Mouse (Mus musculus) retina, postnatal 7 days (tissue): ENCODE results near the gene Mcat.

Source experiments
- DNase-seq: peaks from one replicate; pipeline ENCODE4 v3.0.0-alpha.2; 2012; ENCODE audit warnings: low read depth, low spot score

The Mcat gene

DNA sequence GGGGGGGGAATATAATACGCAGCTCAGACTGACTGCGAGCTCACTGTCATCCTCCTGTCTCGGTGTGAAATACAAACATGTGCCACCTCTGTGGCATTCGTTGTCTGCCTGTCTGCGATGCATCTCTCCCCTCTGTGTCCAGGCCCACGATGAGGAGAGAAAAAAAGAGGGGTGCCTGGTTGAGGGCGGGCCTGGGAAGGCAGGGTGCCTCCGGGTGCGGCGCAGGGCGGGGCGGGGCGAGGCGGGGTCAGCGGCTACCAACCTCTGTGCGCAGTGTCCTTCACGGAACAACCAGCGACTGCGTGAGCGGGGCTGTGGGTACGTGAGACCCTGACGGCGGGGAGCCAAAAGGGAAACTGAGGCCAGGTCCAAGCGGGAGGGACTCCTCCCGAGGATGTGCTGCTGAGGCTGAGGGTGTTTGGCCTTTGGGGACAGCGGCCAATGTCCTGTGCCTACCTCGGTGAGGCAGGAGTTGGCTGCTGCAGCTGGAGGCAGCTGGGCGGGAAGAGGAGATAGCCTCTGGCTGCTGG lies at the start of gene Mcat, which contains the start of gene Tspo:
TSS of gene Mcat (minus strand) at position 461 of the 530 bp plus-strand sequence.
TSS of gene Tspo (plus strand) at position 266 of the 530 bp plus-strand sequence.
- DNase-seq: no peak

DNA sequence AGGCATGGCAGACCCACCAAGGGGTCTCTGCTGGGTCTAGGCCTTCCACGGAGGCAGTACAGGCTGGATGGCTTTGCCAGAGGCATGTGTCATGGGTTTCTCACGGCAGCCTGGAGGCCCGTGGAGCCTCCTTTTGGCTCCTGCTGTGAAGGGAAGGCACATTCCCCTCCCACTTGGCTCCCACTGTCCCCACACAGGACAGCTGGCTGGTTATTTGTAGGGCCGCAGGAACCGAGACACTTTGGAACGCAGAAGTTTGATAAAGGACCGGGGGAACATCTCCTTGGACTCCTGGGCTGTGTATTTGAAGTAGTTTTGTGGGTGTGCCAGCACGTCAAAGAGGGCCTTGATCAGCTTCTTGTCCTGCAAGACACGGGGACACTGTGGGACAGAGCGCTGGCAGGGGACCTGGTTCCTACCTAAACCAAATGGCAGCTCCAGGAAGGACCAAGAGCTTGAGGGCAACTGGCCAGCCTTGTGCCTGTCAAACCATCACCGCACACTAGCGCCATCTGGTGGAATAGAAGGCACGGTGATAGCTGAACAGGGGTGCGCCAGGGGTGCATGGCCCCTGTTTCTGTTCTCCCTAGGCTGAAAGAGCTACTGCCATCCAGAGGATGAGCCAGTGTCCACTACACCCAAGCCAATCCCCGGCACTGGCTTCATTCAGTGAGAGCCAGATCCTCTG lies 43.7 kb upstream of the Mcat start:
- peak; percentile 70 for DNase-seq

DNA sequence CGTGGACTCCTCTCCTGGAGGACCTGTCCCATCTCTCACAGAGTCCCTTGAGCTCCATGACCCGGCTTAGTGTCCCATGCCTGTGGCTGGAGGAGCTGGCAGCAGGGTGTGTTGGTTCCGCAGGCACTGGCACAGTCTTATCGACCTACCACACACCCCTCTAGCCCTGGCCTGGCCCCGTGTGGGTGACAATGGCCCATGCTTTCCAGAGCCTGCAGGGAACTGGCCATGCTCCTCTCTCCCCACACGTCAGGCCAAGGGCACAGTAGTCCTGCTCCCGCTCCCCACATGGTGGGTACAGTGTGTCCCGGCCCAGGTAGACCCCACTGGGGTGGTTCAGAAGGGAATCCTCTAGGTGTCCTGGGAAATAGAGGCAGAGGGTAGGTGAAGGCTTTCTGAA lies 43.1 kb upstream of the Mcat start:
- no peak for DNase-seq

DNA sequence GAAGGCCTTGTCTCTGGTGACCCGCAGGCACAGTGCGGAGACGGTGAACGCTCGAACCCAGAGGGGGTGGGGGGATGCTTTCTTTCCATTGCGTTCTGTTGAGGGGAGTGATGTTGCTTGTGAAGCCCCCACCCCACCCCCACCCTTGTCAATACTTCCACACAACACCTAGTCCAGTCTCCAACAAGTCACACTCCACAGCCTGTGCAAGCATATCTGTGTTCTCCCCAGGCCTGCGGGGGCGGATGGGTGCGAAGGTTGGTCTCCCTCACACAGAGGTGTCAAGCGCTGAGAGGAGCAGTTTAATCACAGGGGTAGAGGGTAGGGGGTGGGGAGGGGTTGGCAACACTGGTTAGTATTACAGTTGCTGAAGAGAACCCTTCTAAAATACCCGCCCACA lies 42.6 kb upstream of the Mcat start:
- no peak for DNase-seq

DNA sequence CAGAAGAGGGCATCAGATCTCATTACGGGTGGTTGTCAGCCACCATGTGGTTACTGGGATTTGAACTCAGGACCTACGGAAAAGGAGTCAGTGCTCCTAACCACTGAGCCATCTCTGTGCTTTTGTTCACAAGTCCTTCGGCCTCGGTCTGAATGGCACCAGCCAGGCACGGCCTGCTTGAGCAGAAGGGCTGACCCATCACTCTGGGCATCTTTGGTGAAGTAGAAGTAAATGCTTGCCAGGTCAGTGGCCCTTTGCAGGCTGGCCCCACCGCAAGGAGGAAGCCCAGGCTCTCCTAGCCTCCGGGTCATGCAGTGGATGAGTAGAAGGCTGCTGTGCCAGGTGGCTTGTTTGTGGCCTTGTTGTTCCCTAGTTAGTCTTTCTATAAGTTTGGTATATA lies 39.8 kb upstream of the Mcat start:
- no peak for DNase-seq

DNA sequence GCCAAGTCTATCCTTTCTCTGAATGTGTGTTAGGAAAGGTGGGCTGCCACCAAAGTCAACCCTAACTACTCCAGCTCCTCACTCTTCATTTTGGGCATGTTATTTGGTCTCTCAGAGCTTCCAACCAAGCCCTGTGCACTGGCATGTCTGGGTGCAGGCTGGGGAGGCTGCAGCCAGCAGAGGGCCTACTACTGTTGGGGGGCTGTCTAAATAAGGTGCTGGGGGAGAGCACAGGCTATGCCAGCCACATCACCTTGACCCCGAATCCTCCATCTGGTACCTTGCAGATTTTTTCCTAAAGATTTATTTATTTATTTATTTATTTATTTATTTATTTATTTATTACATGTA lies 39.4 kb upstream of the Mcat start:
- DNase-seq: no peak

DNA sequence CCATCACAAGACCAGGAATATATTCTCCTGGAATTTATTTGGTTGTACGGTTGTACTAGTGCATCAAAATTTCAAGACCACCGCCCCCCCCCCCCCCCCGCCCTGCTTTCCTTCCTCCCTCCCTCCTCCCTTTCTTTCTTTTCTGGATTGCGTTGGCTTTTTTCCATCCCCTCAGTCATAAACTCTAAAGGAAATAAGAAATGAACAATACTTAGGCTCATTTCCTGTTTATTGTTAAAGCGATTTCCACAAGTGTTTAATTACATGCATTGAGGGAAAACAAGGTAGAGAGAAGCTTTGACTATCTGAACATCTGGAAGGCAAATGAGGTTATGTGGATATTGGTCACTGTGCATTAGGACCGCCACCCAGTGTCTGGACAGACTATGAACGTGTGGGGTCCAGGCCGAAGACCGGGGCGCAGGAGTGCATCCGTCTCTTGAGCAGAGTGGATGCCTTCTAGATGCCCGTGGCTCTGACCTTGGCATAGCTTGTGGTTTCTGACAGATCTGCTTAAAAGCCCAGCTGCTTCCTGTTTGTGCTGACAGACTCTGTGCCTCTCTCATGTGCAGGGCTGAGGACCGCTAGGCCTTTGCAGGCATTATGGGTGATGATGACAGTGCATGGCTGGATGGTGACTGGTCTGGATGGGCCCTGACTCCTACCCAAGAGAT lies 38.9 kb upstream of the Mcat start:
- no peak for DNase-seq

DNA sequence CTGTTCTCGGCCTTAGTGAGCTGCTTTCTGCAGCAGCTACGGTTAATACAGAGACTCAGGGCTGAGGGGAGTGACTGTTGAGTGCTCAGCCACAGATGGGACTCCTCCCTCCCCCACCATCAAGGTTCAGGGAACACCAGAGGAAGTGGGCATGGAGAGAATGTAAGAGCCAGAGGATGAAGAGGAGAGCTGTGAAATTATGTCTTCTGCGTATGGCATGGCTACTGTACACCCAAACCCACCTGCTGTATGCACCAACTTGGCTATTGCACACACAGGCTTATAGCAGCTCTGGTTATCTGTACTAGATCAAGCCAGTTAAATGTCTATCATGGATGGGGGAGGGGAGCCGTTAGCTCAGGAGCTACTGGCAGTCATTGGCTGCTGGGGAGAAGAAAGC lies 37.6 kb upstream of the Mcat start:
- DNase-seq: no peak

DNA sequence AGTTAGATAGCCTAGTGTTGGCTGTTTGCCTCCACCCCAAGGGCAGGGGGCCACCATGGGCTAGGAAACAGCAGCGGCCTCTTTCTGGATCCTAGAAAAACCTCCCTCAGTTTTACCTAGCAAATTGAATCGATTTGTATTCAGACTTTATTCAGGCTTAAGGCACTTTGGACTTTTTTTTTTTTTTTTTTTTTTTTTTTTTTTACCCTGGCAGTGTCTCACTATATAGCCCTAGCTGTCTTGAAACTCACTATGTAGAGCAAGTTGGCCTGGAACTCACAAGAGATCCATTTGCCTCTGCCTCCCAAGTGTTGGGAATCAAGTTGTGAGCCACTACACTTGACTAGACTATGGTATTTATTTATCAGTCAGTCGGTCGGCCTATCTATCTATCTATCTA lies 33.2 kb upstream of the Mcat start:
- no peak for DNase-seq

DNA sequence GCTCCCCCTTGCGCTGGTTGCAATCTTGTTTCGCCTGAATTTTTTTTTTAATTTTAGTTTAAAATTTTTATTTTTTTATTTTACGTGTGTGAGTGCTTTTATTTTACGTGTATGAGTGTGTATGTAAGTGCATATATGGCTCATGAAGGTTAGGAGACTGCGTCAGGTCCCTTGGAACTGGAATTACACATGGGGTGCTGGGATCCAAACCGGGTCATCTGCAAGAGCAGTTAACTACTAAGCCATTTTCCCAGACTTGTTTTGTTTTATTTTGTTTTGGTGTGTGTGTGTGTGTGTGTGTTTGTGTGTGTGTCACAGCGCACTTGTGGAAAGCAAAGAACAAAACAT lies 31.8 kb upstream of the Mcat start:
- no peak for DNase-seq

DNA sequence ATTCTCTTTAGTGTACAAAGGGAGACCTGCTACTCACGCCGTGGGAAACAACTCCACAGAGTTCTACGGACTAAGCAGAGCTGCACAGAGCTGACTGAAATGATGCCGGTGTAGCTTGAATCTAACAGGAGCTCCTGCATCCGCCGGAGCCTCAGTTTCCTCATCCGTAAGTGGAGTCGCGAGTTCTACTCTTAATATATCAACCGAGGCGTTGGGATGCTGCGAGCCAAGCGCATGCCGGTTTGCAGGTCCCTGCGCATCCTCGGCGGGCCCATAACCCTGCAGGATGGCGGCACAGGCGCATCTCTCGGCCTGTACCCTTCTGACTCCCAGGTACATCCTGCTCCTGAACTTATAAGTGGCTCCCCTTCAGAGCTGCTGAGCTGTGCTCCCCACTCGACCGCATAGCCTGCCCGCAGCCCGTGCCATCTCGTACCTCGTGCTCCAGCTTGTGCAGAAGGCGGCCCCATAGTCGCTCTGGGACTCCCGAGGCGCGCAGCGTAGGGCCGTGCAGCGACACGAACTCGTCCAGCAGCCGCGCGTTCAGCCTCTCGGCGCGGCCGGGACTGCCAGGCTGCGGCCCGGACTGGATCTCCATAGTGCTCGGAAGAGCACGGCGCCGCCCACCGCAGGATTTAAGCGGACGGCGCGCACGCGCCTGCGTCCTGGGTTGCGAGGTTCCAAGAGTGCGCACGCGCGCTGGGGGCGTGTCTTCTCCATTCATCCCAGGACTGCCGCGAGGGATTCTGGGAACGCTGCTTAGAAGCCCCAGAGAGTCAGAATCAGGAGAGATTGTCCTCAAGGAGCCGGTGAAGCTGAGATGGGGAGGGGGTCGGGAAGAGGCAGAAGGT lies 31.2 kb upstream of the Mcat start, which contains the start of gene Ttll12:
TSS of gene Ttll12 (minus strand) at position 645 of the 851 bp plus-strand sequence.
- peak; percentile 98 for DNase-seq

DNA sequence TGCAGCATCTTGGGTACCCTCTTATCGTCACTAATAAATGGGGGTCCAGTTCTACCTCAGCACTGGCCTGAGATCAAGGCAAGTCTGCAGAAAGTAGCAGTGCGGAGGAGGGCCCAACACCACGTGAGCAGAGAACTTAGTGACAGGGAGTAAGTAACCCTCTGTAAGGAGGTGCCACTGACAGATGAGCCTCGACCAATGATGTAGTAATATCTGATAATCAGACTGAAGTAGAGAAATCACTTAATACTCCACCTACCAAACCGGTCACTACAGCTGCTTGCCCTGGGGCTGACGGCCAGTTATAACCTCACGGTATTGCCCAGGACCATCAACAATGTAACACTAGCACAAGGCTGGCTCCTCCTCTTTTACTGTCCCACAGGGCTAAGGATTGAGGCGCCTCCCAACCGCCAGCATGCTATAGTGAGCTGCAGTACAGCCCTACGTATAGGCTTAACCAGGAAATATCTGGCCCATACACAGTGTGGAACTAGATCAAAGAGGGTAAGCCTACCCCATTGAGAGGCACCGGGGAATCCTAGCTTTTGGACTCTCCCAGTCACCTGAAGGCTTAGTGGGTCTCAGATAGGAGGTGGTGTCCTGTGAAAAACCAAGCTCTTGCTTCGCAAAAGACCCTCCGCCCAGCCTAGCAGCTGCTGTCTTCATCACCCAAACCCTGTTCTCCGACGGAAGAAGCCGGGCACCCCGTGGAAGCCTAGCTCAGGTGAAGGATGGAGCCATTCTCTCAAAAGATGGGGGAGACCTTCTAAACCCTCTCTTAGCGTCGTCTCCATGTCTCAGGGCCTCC lies 30.3 kb upstream of the Mcat start:
- no peak for DNase-seq

DNA sequence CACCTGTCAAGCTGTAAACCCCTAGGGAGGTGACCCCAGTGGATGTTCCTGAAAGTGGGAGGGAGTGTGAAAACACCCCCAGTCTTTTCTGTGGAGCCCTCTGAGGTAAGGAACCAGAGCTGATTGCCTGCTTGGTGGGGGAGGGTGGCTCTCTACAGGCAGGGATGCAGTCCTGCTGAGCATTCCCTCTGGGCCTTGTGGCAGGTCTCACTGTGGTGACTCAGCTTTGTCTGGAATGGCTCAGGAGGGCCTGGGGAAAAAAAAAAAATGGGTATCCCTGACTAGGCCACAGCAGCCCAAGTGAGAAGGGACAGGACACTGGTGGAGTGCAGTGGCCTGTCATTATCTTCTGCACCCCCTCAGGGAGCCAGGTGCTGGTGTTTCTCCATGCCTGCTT lies 29.6 kb upstream of the Mcat start:
- DNase-seq: no peak

DNA sequence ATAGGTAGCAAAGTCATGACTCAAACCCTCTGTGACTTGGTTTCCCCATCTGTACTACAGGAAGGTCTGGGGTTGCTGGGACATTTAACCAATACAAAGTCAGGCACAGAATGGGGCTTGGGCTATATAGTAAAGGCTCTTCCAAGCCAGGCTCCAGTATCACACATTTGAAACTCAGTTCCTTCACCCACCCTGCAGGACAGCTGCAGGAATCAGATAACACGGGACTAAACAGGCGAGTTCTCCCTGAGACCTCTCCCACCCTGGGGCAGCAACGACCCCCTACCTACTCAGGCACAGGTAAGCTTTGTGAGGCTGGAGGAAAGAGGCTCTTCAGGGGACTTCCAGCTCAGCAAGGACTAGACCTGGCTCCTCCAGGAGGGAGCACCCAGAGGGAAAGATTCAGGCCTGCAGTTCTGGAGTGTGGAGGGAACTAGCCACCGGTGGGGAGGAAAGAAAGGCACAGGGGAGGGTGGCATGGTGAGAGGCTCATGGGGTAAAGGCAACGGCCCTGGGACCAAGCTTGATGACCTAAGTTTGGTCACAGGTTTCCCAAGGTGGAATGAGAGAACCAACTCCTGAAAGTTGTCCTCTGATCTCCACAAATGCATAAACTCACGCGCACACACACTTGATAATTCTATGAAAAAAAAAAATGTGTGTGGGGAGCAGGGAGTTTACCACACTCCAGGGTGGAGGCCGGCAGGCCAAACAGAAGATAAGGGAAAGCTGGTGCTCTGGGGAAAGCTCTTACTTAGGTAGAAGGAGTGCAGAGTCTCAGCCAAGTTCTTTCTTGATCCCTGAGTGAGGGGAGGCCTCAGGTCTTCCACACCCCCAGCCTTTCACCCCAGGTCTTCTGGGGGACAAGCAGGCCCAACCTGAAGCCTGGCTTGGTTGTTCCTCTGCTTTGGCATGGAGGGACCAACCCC lies 28.9 kb upstream of the Mcat start:
- no peak for DNase-seq

DNA sequence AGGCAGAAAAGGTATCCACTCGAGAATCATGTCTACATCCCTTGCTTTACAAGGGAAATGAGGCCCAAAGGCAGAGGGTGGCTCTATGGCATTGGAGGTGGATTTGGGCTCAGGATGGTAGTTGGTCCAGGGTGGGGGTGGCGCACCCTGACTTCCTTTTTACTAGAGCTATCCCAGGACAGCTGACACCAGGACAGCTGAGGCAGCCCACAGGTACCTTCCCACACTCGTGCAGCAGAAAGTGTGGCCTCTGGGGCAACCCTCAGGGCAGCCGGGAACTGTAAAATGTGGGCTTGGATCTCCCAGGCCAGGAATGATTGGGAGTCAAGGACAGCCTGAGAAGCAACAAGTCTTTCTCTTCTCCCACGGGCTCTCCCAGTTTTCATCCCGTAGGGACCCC lies 28.2 kb upstream of the Mcat start:
- DNase-seq: no peak

DNA sequence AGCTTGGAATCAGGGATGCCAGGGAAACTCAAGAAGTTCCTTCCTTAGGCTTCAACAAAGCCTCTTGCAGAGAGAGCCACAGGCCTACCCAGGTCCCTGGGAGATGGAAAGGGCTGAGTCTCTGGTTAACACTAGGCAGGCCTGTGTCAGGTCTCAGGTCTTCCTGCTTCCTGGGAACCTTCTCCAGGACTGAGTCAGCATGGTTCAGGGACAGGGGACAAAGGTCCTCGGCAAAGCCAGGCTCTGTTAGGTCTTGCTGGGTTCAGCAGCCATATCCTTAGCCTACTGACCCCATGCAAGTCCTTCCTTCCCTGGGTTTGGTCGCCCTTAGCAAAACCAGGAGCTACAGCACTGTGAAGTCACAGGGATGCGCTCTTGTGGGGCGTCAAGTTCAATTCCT lies 27.3 kb upstream of the Mcat start:
- DNase-seq: no peak

DNA sequence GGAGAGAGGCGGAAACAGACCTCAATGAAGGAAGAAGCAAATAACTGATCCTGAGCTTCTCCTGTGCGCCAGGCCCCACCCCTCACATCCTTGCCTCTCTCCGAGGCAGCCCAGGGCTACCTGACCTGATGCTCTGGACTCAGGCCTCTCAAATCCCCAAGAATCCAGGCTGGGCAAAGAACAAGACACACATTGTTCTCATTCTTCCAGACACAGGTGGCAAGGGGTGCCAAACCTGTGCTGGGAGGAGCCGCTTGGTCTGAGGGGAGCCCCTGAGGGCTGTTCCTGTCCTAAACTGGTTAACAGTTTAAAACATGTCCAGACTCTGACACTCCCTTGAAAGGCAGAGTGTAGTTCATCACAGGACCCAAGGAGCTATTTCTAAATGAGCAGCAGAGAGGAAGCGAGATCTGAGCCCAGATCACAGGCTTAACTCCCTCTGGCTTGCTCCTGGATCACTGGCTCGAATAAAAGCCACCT lies 21.2 kb upstream of the Mcat start:
- no peak for DNase-seq

DNA sequence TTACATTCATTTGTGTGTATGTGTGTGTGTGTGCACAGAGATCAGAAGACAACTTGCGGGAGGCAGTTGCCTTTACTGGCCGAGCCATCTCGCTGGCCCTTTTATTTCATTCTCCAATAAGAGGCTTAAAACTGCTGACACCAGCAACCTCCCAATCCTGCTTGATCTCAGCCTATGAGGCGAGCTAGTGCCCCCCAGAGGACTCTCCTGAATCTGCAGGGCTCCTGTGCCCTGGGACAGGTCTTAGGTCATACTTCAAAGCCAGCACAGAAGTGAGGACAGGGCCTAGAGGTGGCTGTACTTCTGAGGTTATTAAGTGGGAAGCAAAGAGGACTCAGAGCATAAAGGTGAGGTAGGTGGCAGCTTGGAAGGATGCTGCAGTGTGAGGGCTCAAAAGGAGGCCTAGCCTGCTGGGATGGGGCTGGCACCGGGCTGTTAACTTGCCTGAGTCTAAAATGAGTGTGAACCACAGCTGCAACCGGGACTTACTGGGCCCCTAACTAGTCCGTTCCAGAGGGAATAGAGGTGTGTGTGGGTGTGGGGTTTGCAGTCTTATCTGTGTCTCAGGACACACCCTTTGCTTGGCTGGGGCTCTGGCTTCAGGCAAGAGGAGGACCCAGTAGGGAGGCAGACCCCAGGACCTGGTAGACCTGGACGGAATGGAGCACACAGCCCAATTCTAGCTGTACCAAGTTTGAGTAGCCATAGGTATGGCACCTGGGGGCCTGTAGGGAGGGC lies 20.0 kb upstream of the Mcat start:
- DNase-seq: peak; percentile 55

DNA sequence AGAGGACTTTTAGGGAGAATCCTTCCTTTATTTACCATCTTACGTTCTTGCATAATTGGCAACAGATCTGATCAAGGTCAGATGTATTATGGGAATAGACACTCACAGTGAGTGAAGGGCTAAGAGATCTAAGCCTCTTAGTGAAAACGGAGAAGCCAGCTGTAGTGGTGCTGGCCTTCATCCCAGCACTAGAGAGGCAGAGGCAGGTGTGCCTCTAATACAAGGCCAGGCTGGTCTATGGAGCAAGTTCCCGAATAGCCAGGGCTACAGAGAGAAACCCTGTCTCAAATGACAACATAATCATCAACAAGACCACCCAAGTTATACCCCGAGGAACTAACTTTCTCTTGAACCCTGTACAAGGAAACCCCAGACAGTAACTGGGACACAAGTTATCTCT lies 19.3 kb upstream of the Mcat start:
- no peak for DNase-seq

DNA sequence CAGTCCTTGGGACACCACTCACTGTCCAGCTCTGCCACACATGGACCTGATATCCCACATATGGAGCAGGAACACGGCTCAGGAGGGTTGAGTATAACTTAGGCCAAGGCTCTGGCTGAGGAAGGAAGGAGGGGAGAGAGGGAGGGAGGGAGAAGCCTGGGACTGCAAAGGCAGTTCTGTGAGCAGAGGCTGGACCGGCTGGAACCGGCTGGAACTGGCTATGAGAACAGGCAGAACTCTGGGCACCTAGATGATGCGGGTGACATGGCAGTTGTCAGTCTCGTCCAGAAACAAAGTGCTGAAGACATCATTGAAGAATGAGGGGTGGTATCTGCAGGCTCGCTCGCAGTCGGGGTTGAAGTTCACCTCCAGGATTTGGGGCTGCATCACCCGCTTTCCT lies 13.1 kb upstream of the Mcat start:
- no peak for DNase-seq
